Mouse (Mus musculus): ENCODE results near the gene Olfr1098.

The Olfr1098 gene

GRCm38 (mm10) chr2:86924445-86924844, at the start of gene Olfr1098:
Gene Olfr1098, minus strand, starts transcription at chr2:86924545.
- DNase-seq (ENCODE audit: low spot score) = no peak

DNA sequence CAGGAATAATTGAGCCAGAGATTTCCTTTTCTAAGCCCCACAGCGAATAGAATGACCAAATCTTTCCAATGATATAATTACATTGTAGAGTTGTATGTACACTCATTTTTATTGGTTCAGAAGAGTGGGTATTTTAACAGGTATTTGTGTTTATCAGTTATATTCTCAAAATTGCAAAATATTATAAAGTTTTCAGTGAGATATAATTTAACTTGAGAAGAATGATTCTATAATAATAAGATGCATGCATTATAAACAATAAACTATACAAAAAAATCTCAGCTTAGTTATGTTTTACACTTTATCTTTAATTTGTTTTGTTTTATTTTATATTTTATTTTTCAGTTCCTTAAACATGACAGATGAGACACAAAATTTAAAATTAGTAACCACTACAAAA, 36.2 kb upstream of the Olfr1098 start, which contains the start of gene Olfr1099:
TSS of gene Olfr1099 (minus strand) at position 101 of the 400 bp plus-strand sequence.
- DNase-seq (ENCODE audit: low spot score) = no peak

- DNase-seq (ENCODE audit: low spot score) = no peak
Measured at GRCm38 (mm10) chr2:86926557-86926956, 2.2 kb upstream of the Olfr1098 start.

- no peak for DNase-seq (ENCODE audit: low spot score)
Measured at GRCm38 (mm10) chr2:86905647-86906046, 18.7 kb downstream of the Olfr1098 start.

- no peak for DNase-seq (ENCODE audit: low spot score)
Measured at GRCm38 (mm10) chr2:86892116-86892515, 32.2 kb downstream of the Olfr1098 start, which contains the start of gene Olfr1097. Gene Olfr1097, minus strand, starts transcription at chr2:86892216.

DNA sequence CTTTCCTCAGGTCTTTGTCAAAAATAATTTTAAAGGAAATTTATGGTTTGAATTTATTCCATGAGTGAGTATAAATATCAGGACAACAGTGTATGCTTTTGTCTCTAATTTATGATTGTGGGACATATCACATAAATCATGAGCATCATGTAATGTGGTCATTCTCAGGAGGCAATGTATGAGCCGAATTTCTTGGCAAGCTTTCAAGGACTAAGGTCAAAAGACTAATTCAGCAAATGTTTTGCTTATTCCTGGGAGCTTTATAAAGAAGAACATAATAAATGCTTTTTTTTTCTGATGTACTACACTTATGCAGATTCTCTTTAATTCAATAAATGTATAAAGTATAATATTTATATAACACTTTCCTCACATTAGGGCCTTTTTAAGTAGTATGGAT, 49.6 kb downstream of the Olfr1098 start, which contains the start of gene Gm13723:
TSS of gene Gm13723 (minus strand) at position 101 of the 400 bp plus-strand sequence.
- no peak for DNase-seq (ENCODE audit: low spot score)
